Mouse (Mus musculus) ES-E14 (cell line): ENCODE measurements around the gene Recql5. TPM values are rescaled to one million over a fixed set of nuclear protein-coding genes. Genes with fewer than 3 reads are reported as not detected.

Experiments used
- DNase-seq: peaks from one replicate; pipeline ENCODE4 v3.0.0-alpha.2; 2013; ENCODE audit warnings: low read depth, low spot score
- H3K27ac ChIP-seq: 2 replicates; pipeline ENCODE4 v1.5.1; 2012; ENCODE audit warnings: low read depth, mild to moderate bottlenecking, low read length, moderate library complexity, mixed read lengths; ENCODE audit not compliant: poor library complexity, insufficient read depth, severe bottlenecking
- H3K36me3 ChIP-seq: 2 replicates; pipeline ENCODE4 v1.6.1; 2012; ENCODE audit warnings: mild to moderate bottlenecking, low read length, moderate library complexity, mixed read lengths; ENCODE audit not compliant: control insufficient read depth, poor library complexity, insufficient read depth, severe bottlenecking
- H3K4me1 ChIP-seq, 2 experiments: fragments of 150-350 bp in 1 of 2; sonication (generic) in 1 of 2; 2 replicates each; pipeline ENCODE4 v1.6.1; 2012; ENCODE audit warnings: low read length in 2 of 2, mild to moderate bottlenecking in 1 of 2, mixed read lengths in 1 of 2; ENCODE audit not compliant: control insufficient read depth in 2 of 2, insufficient read depth in 2 of 2, poor library complexity in 1 of 2
- H3K4me3 ChIP-seq, 2 experiments: fragments of 150-350 bp in 1 of 2; sonication (generic) in 1 of 2; 2 replicates each; pipeline ENCODE4 v1.5.1; 2012; ENCODE audit warnings: low read length in 2 of 2, low read depth in 1 of 2, mild to moderate bottlenecking in 1 of 2, mixed read lengths in 1 of 2; ENCODE audit not compliant: insufficient read depth in 1 of 2, poor library complexity in 1 of 2, severe bottlenecking in 1 of 2
- H3K9ac ChIP-seq: 2 replicates; pipeline ENCODE4 v1.6.1; 2012; ENCODE audit warnings: low read depth, mild to moderate bottlenecking, low read length, mixed read lengths; ENCODE audit not compliant: poor library complexity, insufficient read depth, severe bottlenecking
- H3K9me3 ChIP-seq: fragments of 150-350 bp; sonication (generic); 2 replicates; pipeline ENCODE4 v1.6.1; 2012; ENCODE audit warnings: low read depth, mild to moderate bottlenecking, low read length; ENCODE audit not compliant: control insufficient read depth, insufficient read depth
- CHD2 ChIP-seq: IDR thresholded peaks from 2 replicates; pipeline ENCODE4 v1.6.1; 2014; ENCODE audit warnings: mild to moderate bottlenecking, low read depth, low read length, inconsistent platforms
- HCFC1 ChIP-seq: IDR thresholded peaks from 2 replicates; pipeline ENCODE4 v1.6.1; 2012; ENCODE audit warnings: low read length, inconsistent platforms, borderline replicate concordance; ENCODE audit not compliant: insufficient read depth
- MAFK ChIP-seq: IDR thresholded peaks from 2 replicates; pipeline ENCODE4 v1.6.1; 2014; ENCODE audit warnings: mild to moderate bottlenecking, low read depth, low read length, inconsistent platforms; ENCODE audit not compliant: insufficient read depth
- ZC3H11A ChIP-seq: IDR thresholded peaks from 2 replicates; pipeline ENCODE4 v1.6.1; 2012; ENCODE audit warnings: low read depth, mild to moderate bottlenecking, inconsistent platforms, low read length, borderline replicate concordance
- ZNF384 ChIP-seq: IDR thresholded peaks from 2 replicates; pipeline ENCODE4 v1.6.1; 2012; ENCODE audit warnings: low read depth, low read length, inconsistent platforms
- in situ Hi-C, 2 experiments: fragments of 600-800 bp; cut with MboI; formaldehyde crosslinking; loops; one replicate each; pipeline ENCODE4 v1.15.1; 2025; ENCODE audit warnings: low sequenced_read_pairs in 2 of 2, inconsistent platforms in 1 of 2; ENCODE audit not compliant: unreplicated experiment in 2 of 2
- total RNA-seq: library from RNA; depleted of rRNA; stranded (reverse); fragments of 300-350 nt; gene quantifications from 2 replicates; pipeline ENCODE4 v1.2.3, GENCODE M21; 2012

Recql5 gene
- total RNA-seq, 1 experiment, result 28.0 TPM

DNA sequence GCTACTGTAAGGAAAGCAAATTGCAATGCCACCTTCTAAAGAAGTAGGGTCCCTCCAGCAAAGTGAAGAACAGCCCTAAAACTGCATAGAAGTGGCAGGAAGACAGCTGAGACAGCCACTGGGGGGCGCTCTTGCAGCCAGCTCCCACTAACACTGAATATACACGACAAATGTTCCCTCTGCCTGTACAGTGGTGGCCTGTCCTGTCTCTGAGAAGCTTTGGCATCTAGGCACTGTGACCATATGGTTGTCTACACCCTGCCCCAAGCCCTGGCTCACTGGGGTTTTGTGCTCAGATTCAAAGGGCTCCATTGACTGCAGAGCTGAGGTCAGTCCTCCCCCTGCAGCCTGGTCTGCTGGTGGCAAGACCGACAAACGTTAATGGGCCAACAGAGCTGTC, 34.4 kb downstream of the Recql5 start:
- Histone ChIP-seq H3K4me3 (no peak overlapping the region), H3K36me3 (peaks cover 4% of the 10 kb centered on the region; the same call in 1 of the 2 replicates), H3K27ac (no peak overlapping the region), H3K9me3 (no peaks in the 10 kb centered on the region), H3K4me1 (peaks cover 0 to 11% of the 10 kb centered on the region in 2 experiments; a peak in 2 of 4 replicates), H3K9ac (no peak overlapping the region)
- in situ Hi-C loops, result no loop called here
- no peak for TF ChIP-seq MAFK
- no peak for TF ChIP-seq CHD2
- no peak for TF ChIP-seq HCFC1
- no peak for TF ChIP-seq ZC3H11A
- TF ChIP-seq ZNF384, result no peak
- DNase-seq, result no peak

DNA sequence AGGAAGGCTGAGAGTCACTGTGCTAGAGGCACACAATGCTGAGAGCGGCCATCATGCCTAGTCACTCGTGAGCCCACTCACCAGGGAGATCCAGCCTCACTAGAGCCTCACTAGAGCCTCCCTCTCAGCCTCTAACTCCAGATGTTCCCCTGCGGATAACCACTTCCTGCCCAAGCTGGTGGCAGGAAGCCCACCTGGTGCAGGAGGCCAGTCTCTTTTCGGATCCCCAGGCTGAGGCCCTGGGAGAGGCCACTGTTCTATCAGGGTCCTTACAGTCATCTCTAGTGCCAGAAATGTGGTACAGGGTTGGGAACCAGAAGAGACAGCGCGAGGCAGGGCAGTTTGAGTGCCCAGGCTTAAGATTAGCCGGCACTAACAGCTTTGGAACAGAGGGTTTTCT, 34.8 kb downstream of the Recql5 start:
- Histone ChIP-seq H3K27ac (no peak overlapping the region), H3K9me3 (no peaks in the 10 kb centered on the region), H3K4me1 (peaks cover 0 to 8% of the 10 kb centered on the region in 2 experiments; a peak in 2 of 4 replicates), H3K36me3 (peaks cover 4% of the 10 kb centered on the region; the same call in 1 of the 2 replicates), H3K9ac (no peak overlapping the region), H3K4me3 (no peak overlapping the region)
- DNase-seq, result no peak
- TF ChIP-seq CHD2 (no peak), MAFK (no peak), HCFC1 (no peak), ZNF384 (no peak), ZC3H11A (no peak)
- in situ Hi-C loops, result no loop called here

- peaks cover 10% of the 10 kb centered on the region; the same call in 1 of the 2 replicates for H3K36me3 ChIP-seq
- H3K9me3 ChIP-seq, result no peaks in the 10 kb centered on the region
- H3K4me3 ChIP-seq, result no peak overlapping the region
- H3K4me1 ChIP-seq, result peaks cover 0 to 23% of the 10 kb centered on the region in 2 experiments; a peak in 3 of 4 replicates
- no peak overlapping the region for H3K9ac ChIP-seq
- H3K27ac ChIP-seq, result no peak overlapping the region
- TF ChIP-seq ZC3H11A, result no peak
- no peak for TF ChIP-seq MAFK
- no peak for TF ChIP-seq CHD2
- TF ChIP-seq ZNF384, result no peak
- TF ChIP-seq HCFC1, result no peak
- peak; percentile 42 for DNase-seq
- in situ Hi-C loops, result no loop called here
These were observed 38.3 kb downstream of the Recql5 start for GRCm38 (mm10) chr11:115894755-115895520.

- H3K9ac ChIP-seq, result no peak overlapping the region
- peaks cover 0 to 20% of the 10 kb centered on the region in 2 experiments; a peak in 2 of 4 replicates for H3K4me1 ChIP-seq
- no peaks in the 10 kb centered on the region for H3K9me3 ChIP-seq
- no peak overlapping the region for H3K27ac ChIP-seq
- H3K36me3 ChIP-seq, result peaks cover 10% of the 10 kb centered on the region; the same call in 1 of the 2 replicates
- DNase-seq, result no peak
- TF ChIP-seq HCFC1 (no peak), ZNF384 (no peak), ZC3H11A (no peak), CHD2 (no peak), MAFK (no peak)
- H3K4me3 ChIP-seq, result no peak overlapping the region
- in situ Hi-C loops, result no loop called here
These were observed 40.2 kb downstream of the Recql5 start for GRCm38 (mm10) chr11:115893071-115893470.
